Mouse (Mus musculus): ENCODE results near the gene Uck2.

- no peak for TF ChIP-seq CTCF (IDR thresholded peaks at IDR 0.05; ENCODE audit: borderline replicate concordance, control insufficient read depth, extremely low read depth, insufficient read depth, low read length, poor library complexity)
- TF ChIP-seq POLR2A (IDR thresholded peaks at IDR 0.05; ENCODE audit: control insufficient read depth, extremely low read depth, insufficient read depth, low read length, poor library complexity) = no peak
Measured at GRCm38 (mm10) chr1:167313220-167313619, 28.1 kb upstream of the Uck2 start.
